Mouse (Mus musculus): ENCODE measurements at regions not wholly inside any gene's neighbourhood (a gene's known extent, or its start where the extent isn't known, plus 50 kb on each side); places are given as distances from the start of the nearest gene placed in this dataset.

DNA sequence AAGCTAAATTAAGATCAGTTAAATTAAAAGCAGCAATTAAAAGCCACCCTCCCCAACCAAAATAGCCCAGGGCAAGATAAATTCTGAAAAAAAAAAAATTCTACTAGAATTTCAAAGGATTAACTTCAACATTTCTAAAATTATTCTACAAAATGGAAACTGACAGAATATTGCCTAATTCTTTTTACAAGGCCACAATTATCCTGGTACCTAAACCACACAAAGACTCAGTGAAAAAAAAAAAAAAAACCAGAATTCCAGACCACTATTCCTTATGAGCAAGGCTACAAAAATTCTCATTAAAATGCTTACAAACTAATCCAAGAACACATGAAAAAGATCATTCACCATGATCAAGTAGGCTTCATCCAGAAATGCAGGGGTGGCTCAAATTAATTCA is 174.5 kb upstream of the Car8 start:
- H3K4me1 ChIP-seq (ENCODE audit: control insufficient read depth in 1 of 2, insufficient read depth in 2 of 2, low read length in 2 of 2), result no peaks in the 10 kb centered on the region
- H3K4me3 ChIP-seq (ENCODE audit: control insufficient read depth in 1 of 2, insufficient read depth in 1 of 2, low read depth in 2 of 2, low read length in 2 of 2), result no peak overlapping the region
- H3K27ac ChIP-seq (ENCODE audit: control insufficient read depth, low read depth, low read length), result no peak overlapping the region
- no peak overlapping the region for H3K9ac ChIP-seq (ENCODE audit: control insufficient read depth, low read depth, low read length, poor library complexity, severe bottlenecking)
- TF ChIP-seq POLR2AphosphoS5 (IDR thresholded peaks at IDR 0.05; ENCODE audit: borderline replicate concordance, low read depth, low read length) (no peak), SMC3 (IDR thresholded peaks at IDR 0.05; ENCODE audit: low read depth, low read length) (no peak), E2F4 (IDR thresholded peaks at IDR 0.05; ENCODE audit: borderline replicate concordance, low read depth, low read length) (no peak), USF1 (IDR thresholded peaks at IDR 0.05; ENCODE audit: low read depth, low read length) (no peak), KAT2A (conservative IDR thresholded peaks at IDR 0.05; ENCODE audit: low read depth, low read length) (no peak), CTCF (IDR thresholded peaks at IDR 0.05 in 2 of 3, conservative IDR thresholded peaks at IDR 0.05 in 1 of 3; ENCODE audit: control insufficient read depth in 1 of 3, insufficient read depth in 1 of 3, low read depth in 2 of 3, low read length in 3 of 3, poor library complexity in 1 of 3, severe bottlenecking in 1 of 3) (no peak)
- H3K79me2 ChIP-seq (ENCODE audit: control insufficient read depth, insufficient read depth, low read length, poor library complexity), result no peaks in the 10 kb centered on the region
- H3K9me3 ChIP-seq (replicated peaks; ENCODE audit: insufficient read depth, low read length), result no peaks in the 10 kb centered on the region
- H3K27me3 ChIP-seq (ENCODE audit: control insufficient read depth in 1 of 2, insufficient read depth in 2 of 2, low read length in 2 of 2), result no peaks in the 10 kb centered on the region
- DNase-seq (ENCODE audit: low read depth, low spot score), result no peak
- H3K36me3 ChIP-seq (ENCODE audit: control insufficient read depth in 1 of 2, insufficient read depth in 2 of 2, low read length in 2 of 2), result no peaks in the 10 kb centered on the region

DNA sequence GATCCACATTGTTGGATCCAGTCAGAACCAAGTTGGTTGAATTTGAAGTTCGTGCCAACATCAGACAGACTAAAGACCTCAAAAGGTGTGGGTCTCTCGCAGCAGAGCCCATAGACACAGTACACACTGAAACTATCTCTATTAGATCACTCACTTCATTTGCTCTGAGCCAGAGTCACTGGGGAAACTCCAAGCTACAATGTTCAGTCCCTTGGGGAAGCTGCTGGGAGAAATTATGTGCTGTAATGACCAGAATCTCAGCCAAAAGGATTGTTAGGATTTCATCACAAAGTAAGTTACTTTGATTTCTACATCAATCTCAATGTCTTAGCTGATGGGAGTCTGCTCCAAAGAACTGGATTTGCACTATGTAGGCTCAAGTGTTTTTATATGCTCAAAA is 161.2 kb upstream of the Car8 start:
- H3K4me1 ChIP-seq (ENCODE audit: control insufficient read depth in 1 of 2, insufficient read depth in 2 of 2, low read length in 2 of 2), result no peaks in the 10 kb centered on the region
- no peak overlapping the region for H3K27ac ChIP-seq (ENCODE audit: control insufficient read depth, low read depth, low read length)
- DNase-seq (ENCODE audit: low read depth, low spot score), result no peak
- no peak overlapping the region for H3K9ac ChIP-seq (ENCODE audit: control insufficient read depth, low read depth, low read length, poor library complexity, severe bottlenecking)
- TF ChIP-seq TCF12 (IDR thresholded peaks at IDR 0.05; ENCODE audit: low read depth, low read length) (no peak), USF2 (IDR thresholded peaks at IDR 0.05; ENCODE audit: borderline replicate concordance in 1 of 2, insufficient read depth in 1 of 2, low read depth in 1 of 2, low read length in 2 of 2) (no peak), POLR2AphosphoS2 (IDR thresholded peaks at IDR 0.05; ENCODE audit: low read length) (no peak), CHD1 (IDR thresholded peaks at IDR 0.05; ENCODE audit: low read depth, low read length) (no peak), BHLHE40 (IDR thresholded peaks at IDR 0.05; ENCODE audit: borderline replicate concordance, low read depth, low read length) (no peak), UBTF (IDR thresholded peaks at IDR 0.05; ENCODE audit: borderline replicate concordance, insufficient read depth, low read depth, low read length) (no peak), MAX (IDR thresholded peaks at IDR 0.05; ENCODE audit: low read length) (no peak), CHD2 (IDR thresholded peaks at IDR 0.05; ENCODE audit: low read length) (no peak), USF1 (IDR thresholded peaks at IDR 0.05; ENCODE audit: low read depth, low read length) (no peak), ELF1 (IDR thresholded peaks at IDR 0.05; ENCODE audit: low read depth, low read length) (no peak), E2F4 (IDR thresholded peaks at IDR 0.05; ENCODE audit: borderline replicate concordance, low read depth, low read length) (no peak), ZMIZ1 (IDR thresholded peaks at IDR 0.05; ENCODE audit: low read depth, low read length) (no peak)
- H3K79me2 ChIP-seq (ENCODE audit: control insufficient read depth, insufficient read depth, low read length, poor library complexity), result no peaks in the 10 kb centered on the region
- no peaks in the 10 kb centered on the region for H3K36me3 ChIP-seq (ENCODE audit: control insufficient read depth in 1 of 2, insufficient read depth in 2 of 2, low read length in 2 of 2)
- H3K27me3 ChIP-seq (ENCODE audit: control insufficient read depth in 1 of 2, insufficient read depth in 2 of 2, low read length in 2 of 2), result no peaks in the 10 kb centered on the region
- no peak overlapping the region for H3K4me3 ChIP-seq (ENCODE audit: control insufficient read depth in 1 of 2, insufficient read depth in 1 of 2, low read depth in 2 of 2, low read length in 2 of 2)
- no peaks in the 10 kb centered on the region for H3K9me3 ChIP-seq (replicated peaks; ENCODE audit: insufficient read depth, low read length)

Data from MEL (cell line).